ENCODE assay signal across 10 mouse cellular contexts in the genomic region with DNA sequence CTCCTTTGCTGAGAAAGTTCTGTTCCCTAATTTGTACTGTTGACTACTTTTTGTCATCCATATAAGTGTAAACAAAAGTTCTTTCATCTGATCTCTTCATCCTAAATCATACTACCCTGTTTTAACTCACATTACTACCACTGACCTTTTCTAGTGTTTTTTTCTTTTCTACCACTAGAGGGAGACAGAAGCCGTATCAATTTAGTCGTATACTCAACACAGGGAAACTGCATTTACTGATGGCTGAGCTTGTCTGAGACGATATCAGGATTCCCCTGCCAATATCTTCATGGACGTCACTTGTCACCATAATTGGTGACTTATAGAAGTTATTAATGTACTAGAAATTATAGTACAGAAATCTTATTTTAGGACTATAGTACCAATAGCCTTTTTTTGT. TPM values are rescaled to one million over a fixed set of nuclear protein-coding genes. Genes with fewer than 3 reads are reported as not detected.
DNase-seq lines count a peak whose midpoint lies in the region; ATAC-seq and TF ChIP-seq lines count a peak whose summit lies in the region.
"Had no signal": no experiment of that assay in that cellular context is flagged by ENCODE, and none has a peak within 500 bp of the region (broad histone marks: within the 10 kb centered on the region; RNA-seq: fewer than 3 reads in every experiment).

No protein-coding gene starts in this region.

- intact Hi-C loops in heart, postnatal 10 days (cut with DNase I), result no loop called here

- WGBS in heart, postnatal 0 days, result 10% methylated on average over 4 of the region's 4 CpGs
- 11% methylated on average over 4 of the region's 4 CpGs for WGBS in intestine, postnatal 0 days
- WGBS in heart, embryonic 10.5 days, result 12% methylated on average over 4 of the region's 4 CpGs

- H3K9me3 ChIP-seq in heart, postnatal 0 days (replicated peaks; ENCODE audit: control insufficient read depth, low read length), result no peaks in the 10 kb centered on the region
- no peaks in the 10 kb centered on the region for H3K9me3 ChIP-seq in intestine, postnatal 0 days (ENCODE audit: control insufficient read depth)
- H3K9me3 ChIP-seq in heart, embryonic 10.5 days, result no peaks in the 10 kb centered on the region

- no peaks in the 10 kb centered on the region for H3K4me1 ChIP-seq in heart, postnatal 0 days (ENCODE audit: control insufficient read depth, insufficient read depth)
- no peaks in the 10 kb centered on the region for H3K4me1 ChIP-seq in intestine, postnatal 0 days (replicated peaks; ENCODE audit: control insufficient read depth, insufficient read depth, low read length)
- H3K4me1 ChIP-seq in heart, embryonic 10.5 days, result no peaks in the 10 kb centered on the region

- no peak overlapping the region for H3K9ac ChIP-seq in heart, postnatal 0 days (replicated peaks; ENCODE audit: low read depth, low read length)
- H3K9ac ChIP-seq in intestine, postnatal 0 days (ENCODE audit: low read depth, low read length), result no peak overlapping the region

- TF ChIP-seq CTCF in heart, postnatal 0 days (IDR thresholded peaks at IDR 0.05; ENCODE audit: low read depth), result peak; percentile 66
- peak; percentile 7; the same call in 1 of the 2 replicates for TF ChIP-seq CTCF in brain, embryonic 14.5 days (IDR thresholded peaks at IDR 0.05; ENCODE audit: borderline replicate concordance, extremely low read depth, insufficient read depth, insufficient read length)
- TF ChIP-seq CTCF in intestine, postnatal 0 days (IDR thresholded peaks at IDR 0.05; ENCODE audit: low read depth), result peak; percentile 81

- no peak overlapping the region for H3K27ac ChIP-seq in heart, postnatal 0 days (ENCODE audit: low read depth)
- H3K27ac ChIP-seq in intestine, postnatal 0 days (ENCODE audit: low read depth, low read length), result no peak overlapping the region
- H3K27ac ChIP-seq in heart, embryonic 10.5 days, result no peak overlapping the region

- ATAC-seq in heart, postnatal 0 days (ENCODE audit: insufficient read depth, low read depth), result no peak; the same call in 1 of the 2 replicates
- ATAC-seq in intestine, postnatal 0 days, result no peak

- no peak for TF ChIP-seq POLR2A in brain, embryonic 14.5 days (IDR thresholded peaks at IDR 0.05; ENCODE audit: borderline replicate concordance, extremely low read depth, insufficient read depth, insufficient read length, poor library complexity, severe bottlenecking)

- no peak for TF ChIP-seq EP300 in heart, postnatal 0 days (IDR thresholded peaks at IDR 0.05; ENCODE audit: low read depth)

- peak; percentile 46 for DNase-seq in heart, postnatal 0 days (ENCODE audit: low spot score)
- no peak for DNase-seq in heart, postnatal 10 days
- DNase-seq in B cell, adult 2 months, result peak; percentile 2
- peak; percentile 71 for DNase-seq in brain, embryonic 14.5 days (ENCODE audit: low read depth)
- DNase-seq in right cerebral cortex, adult 18-20 months, result no peak
- no peak for DNase-seq in thymus, postnatal 14 days
- DNase-seq in heart, embryonic 10.5 days (ENCODE audit: low spot score), result no peak

- H3K36me3 ChIP-seq in heart, postnatal 0 days (replicated peaks; ENCODE audit: control insufficient read depth, insufficient read depth, low read length), result peaks cover 14% of the 10 kb centered on the region; the same call in 1 of the 2 replicates
- no peaks in the 10 kb centered on the region; the same call in 1 of the 2 replicates for H3K36me3 ChIP-seq in intestine, postnatal 0 days (ENCODE audit: control insufficient read depth, insufficient read depth)
- peaks cover 10% of the 10 kb centered on the region; the same call in 1 of the 2 replicates for H3K36me3 ChIP-seq in heart, embryonic 10.5 days

- H3K4me2 ChIP-seq in heart, postnatal 0 days (ENCODE audit: low read depth, low read length), result no peak overlapping the region
- H3K4me2 ChIP-seq in intestine, postnatal 0 days (replicated peaks; ENCODE audit: low read depth), result no peak overlapping the region

- H3K4me3 ChIP-seq in heart, postnatal 0 days (ENCODE audit: low read depth, low read length), result no peak overlapping the region
- H3K4me3 ChIP-seq in intestine, postnatal 0 days (ENCODE audit: low read depth, low read length), result no peak overlapping the region
- no peak overlapping the region for H3K4me3 ChIP-seq in heart, embryonic 10.5 days

- H3K27me3 ChIP-seq in heart, postnatal 0 days (ENCODE audit: control insufficient read depth, insufficient read depth, low read length), result no peaks in the 10 kb centered on the region
- no peaks in the 10 kb centered on the region for H3K27me3 ChIP-seq in intestine, postnatal 0 days (replicated peaks; ENCODE audit: control insufficient read depth, insufficient read depth, low read length)
- H3K27me3 ChIP-seq in heart, embryonic 10.5 days (ENCODE audit: insufficient read depth, poor library complexity, severe bottlenecking), result no peaks in the 10 kb centered on the region

RNA-seq across cellular contexts. Expression of a gene that starts 23.8 kb away (rescaled TPM):
- 11.0 and 13.8 TPM in 2 replicates for total RNA-seq in heart, postnatal 0 days (2014; rRNA removed; ENCODE audit: low replicate concordance)
- polyA plus RNA-seq in heart, postnatal 0 days (2015; fragmentation: Nextera tagmentation; extraction: Ambion mirVana), result 8.0 and 8.5 TPM in 2 replicates
- 10 to 100 TPM in 1 of 2 experiments, 1 to 10 TPM in 1; 9.3 to 10.4 TPM for total RNA-seq in heart, postnatal 10 days (2021)
- 50.5 and 53.4 TPM in 2 replicates for polyA plus RNA-seq in brain, embryonic 14.5 days (2012; rRNA removed)
- polyA plus RNA-seq in intestine, postnatal 0 days (2015; fragmentation: Nextera tagmentation; extraction: Ambion mirVana), result 13.6 and 14.5 TPM in 2 replicates
- 26.3 and 34.6 TPM in 2 replicates for polyA plus RNA-seq in heart, embryonic 10.5 days (2016; fragmentation: Nextera tagmentation; extraction: Ambion mirVana)

RNA-seq across cellular contexts. Expression of a gene that starts 28.4 kb away (rescaled TPM):
- total RNA-seq in heart, postnatal 0 days (2014; rRNA removed; ENCODE audit: low replicate concordance), result not detected in 2 replicates
- not detected in 2 replicates for polyA plus RNA-seq in heart, postnatal 0 days (2015; fragmentation: Nextera tagmentation; extraction: Ambion mirVana)
- not detected for total RNA-seq in heart, postnatal 10 days (2021)
- 0.18 TPM in 1 of 2 replicates, not detected in the other for polyA plus RNA-seq in brain, embryonic 14.5 days (2012; rRNA removed)
- polyA plus RNA-seq in intestine, postnatal 0 days (2015; fragmentation: Nextera tagmentation; extraction: Ambion mirVana), result not detected in 2 replicates
- polyA plus RNA-seq in heart, embryonic 10.5 days (2016; fragmentation: Nextera tagmentation; extraction: Ambion mirVana), result not detected in 2 replicates
- total RNA-seq: left cerebral cortex, postnatal 10 days had no signal
- polyA plus RNA-seq: stomach, embryonic 16.5 days had no signal

RNA-seq across cellular contexts. Expression of a gene that starts 59.7 kb away (rescaled TPM):
- total RNA-seq in heart, postnatal 0 days (2014; rRNA removed; ENCODE audit: low replicate concordance), result 27.0 and 34.7 TPM in 2 replicates
- polyA plus RNA-seq in heart, postnatal 0 days (2015; fragmentation: Nextera tagmentation; extraction: Ambion mirVana), result 17.4 and 18.1 TPM in 2 replicates
- total RNA-seq in heart, postnatal 10 days (2021), result 10 to 100 TPM; 45.7 to 48.4 TPM
- polyA plus RNA-seq in brain, embryonic 14.5 days (2012; rRNA removed), result 15.1 and 16.0 TPM in 2 replicates
- polyA plus RNA-seq in intestine, postnatal 0 days (2015; fragmentation: Nextera tagmentation; extraction: Ambion mirVana), result 12.0 and 12.7 TPM in 2 replicates
- 18.6 and 21.7 TPM in 2 replicates for polyA plus RNA-seq in heart, embryonic 10.5 days (2016; fragmentation: Nextera tagmentation; extraction: Ambion mirVana)

RNA-seq across cellular contexts. Expression of a gene that starts 59.7 kb away (rescaled TPM):
- 32.7 and 41.1 TPM in 2 replicates for total RNA-seq in heart, postnatal 0 days (2014; rRNA removed; ENCODE audit: low replicate concordance)
- polyA plus RNA-seq in heart, postnatal 0 days (2015; fragmentation: Nextera tagmentation; extraction: Ambion mirVana), result 26.8 and 26.9 TPM in 2 replicates
- total RNA-seq in heart, postnatal 10 days (2021), result 10 to 100 TPM; 20.7 to 22.7 TPM
- polyA plus RNA-seq in brain, embryonic 14.5 days (2012; rRNA removed), result 35.3 and 47.8 TPM in 2 replicates
- polyA plus RNA-seq in intestine, postnatal 0 days (2015; fragmentation: Nextera tagmentation; extraction: Ambion mirVana), result 20.9 and 22.0 TPM in 2 replicates
- 24.0 and 25.3 TPM in 2 replicates for polyA plus RNA-seq in heart, embryonic 10.5 days (2016; fragmentation: Nextera tagmentation; extraction: Ambion mirVana)

Comparison
In these comparisons a context has a peak if more than half of its experiments do, and no peak if none do; other contexts are left out.
1. DNase-seq: peak in heart, postnatal 0 days (single experiment), B cell, adult 2 months (2 of 2) and brain, embryonic 14.5 days (single experiment); none in heart, postnatal 10 days (0 of 2), right cerebral cortex, adult 18-20 months (single experiment), thymus, postnatal 14 days (single experiment) and heart, embryonic 10.5 days (single experiment).
2. CTCF ChIP-seq: peak in every context shown above with its lines; median percentile 81 in intestine, postnatal 0 days; 66 in heart, postnatal 0 days; 7 in brain, embryonic 14.5 days.